Mouse (Mus musculus) forebrain, postnatal 0 days (tissue): Measurements from ENCODE around the gene Gbp8. TPM values are rescaled to one million over a fixed set of nuclear protein-coding genes. Genes with fewer than 3 reads are reported as not detected.
"Not testable (repeated sequence)": the region's sequence is repeated elsewhere in the genome, so short reads cannot be mapped to it uniquely, and the experiment has no call there.

ENCODE experiments used
- ATAC-seq: fragments of 200-750 bp; cut with Nextera tagmentation; 2 replicates; pipeline ENCODE4 v1.8.0; 2017; ENCODE audit warnings: mild to moderate bottlenecking, moderate library complexity
- DNase-seq: peaks from one replicate; pipeline ENCODE4 v3.0.0-alpha.2; 2015
- H3K27ac ChIP-seq: fragments of 300-500 bp; sonication (generic); 2 replicates; pipeline ENCODE4 v1.5.1; 2014; ENCODE audit warnings: low read depth, mild to moderate bottlenecking, antibody characterized with exemption, low read length, moderate library complexity, mixed read lengths
- H3K27me3 ChIP-seq: fragments of 300-500 bp; sonication (generic); 2 replicates; pipeline ENCODE4 v1.6.1; 2014; ENCODE audit warnings: mild to moderate bottlenecking, low read length, mixed read lengths; ENCODE audit not compliant: insufficient read depth
- H3K36me3 ChIP-seq: fragments of 300-500 bp; sonication (generic); 2 replicates; pipeline ENCODE4 v1.6.1; 2014; ENCODE audit warnings: mild to moderate bottlenecking, moderate library complexity; ENCODE audit not compliant: insufficient read depth
- H3K4me1 ChIP-seq: fragments of 300-500 bp; sonication (generic); 2 replicates; pipeline ENCODE4 v1.6.1; 2014; ENCODE audit warnings: antibody characterized with exemption; ENCODE audit not compliant: insufficient read depth
- H3K4me2 ChIP-seq: fragments of 300-500 bp; sonication (generic); 2 replicates; pipeline ENCODE4 v1.6.1; 2014; ENCODE audit warnings: low read depth, mild to moderate bottlenecking, moderate library complexity
- H3K4me3 ChIP-seq: fragments of 300-500 bp; sonication (generic); 2 replicates; pipeline ENCODE4 v1.5.1; 2014; ENCODE audit warnings: low read depth, low read length, mixed read lengths
- H3K9ac ChIP-seq: fragments of 300-500 bp; sonication (generic); 2 replicates; pipeline ENCODE4 v1.6.1; 2014; ENCODE audit warnings: mild to moderate bottlenecking
- H3K9me3 ChIP-seq: fragments of 300-500 bp; sonication (generic); 2 replicates; pipeline ENCODE4 v1.6.1; 2016; ENCODE audit warnings: low read length
- CTCF ChIP-seq: sonication (generic); IDR thresholded peaks from 2 replicates; pipeline ENCODE4 v1.5.1; 2016; ENCODE audit warnings: antibody characterized with exemption, control low read depth, low read depth
- WGBS: fragments of 180-500 bp; shearing (Covaris S2); extraction: QIAGEN DNeasy Blood & Tissue Kit; methylation state at CpG from one replicate; pipeline ENCODE4 v1.1.7; 2014; 5-methylcytosine and 5-hydroxymethylcytosine counted together
- polyA plus RNA-seq: library from polyadenylated mRNA; unstranded; fragments of >200 nt; fragmentation: Nextera tagmentation; extraction: Ambion mirVana; gene quantifications from 2 replicates; pipeline ENCODE4 v1.2.1, GENCODE M21; 2015
- total RNA-seq: library from RNA; depleted of rRNA; stranded (reverse); fragments of >200 nt; gene quantifications from 2 replicates; pipeline ENCODE4 v1.2.3, GENCODE M21; 2014

The Gbp8 gene
- total and polyA plus RNA-seq, 2 experiments from 2014 or later = 0.22 TPM; not detected in 1

- TF ChIP-seq CTCF = no peak
- Histone ChIP-seq H3K27me3 (no peaks in the 10 kb centered on the region), H3K4me3 (no peak overlapping the region), H3K36me3 (no peaks in the 10 kb centered on the region), H3K4me1 (no peaks in the 10 kb centered on the region), H3K27ac (no peak overlapping the region), H3K4me2 (no peak overlapping the region), H3K9ac (no peak overlapping the region), H3K9me3 (0 out of 2 replicates have a peak, but pooled peaks cover 5% of the 10 kb centered on the region)
- no peak for DNase-seq
- no peak for ATAC-seq
These were observed 57.4 kb downstream of the Gbp8 start for GRCm38 (mm10) chr5:105081900-105082299.

GRCm38 (mm10) chr5:105068356-105068755 is 71.0 kb downstream of the Gbp8 start:
- ATAC-seq, H3K27me3 ChIP-seq, H3K4me2 ChIP-seq, H3K9me3 ChIP-seq, H3K36me3 ChIP-seq, DNase-seq, H3K4me1 ChIP-seq, H3K9ac ChIP-seq, H3K4me3 ChIP-seq, H3K27ac ChIP-seq: not testable (repeated sequence)

- H3K9ac ChIP-seq, H3K27me3 ChIP-seq, H3K9me3 ChIP-seq, DNase-seq, H3K4me3 ChIP-seq, H3K4me2 ChIP-seq, H3K36me3 ChIP-seq, ATAC-seq, H3K27ac ChIP-seq, H3K4me1 ChIP-seq: not testable (repeated sequence)
- WGBS = 70% methylated on average over 2 of the region's 2 CpGs
These were observed 74.9 kb downstream of the Gbp8 start for GRCm38 (mm10) chr5:105064443-105064842.

DNA sequence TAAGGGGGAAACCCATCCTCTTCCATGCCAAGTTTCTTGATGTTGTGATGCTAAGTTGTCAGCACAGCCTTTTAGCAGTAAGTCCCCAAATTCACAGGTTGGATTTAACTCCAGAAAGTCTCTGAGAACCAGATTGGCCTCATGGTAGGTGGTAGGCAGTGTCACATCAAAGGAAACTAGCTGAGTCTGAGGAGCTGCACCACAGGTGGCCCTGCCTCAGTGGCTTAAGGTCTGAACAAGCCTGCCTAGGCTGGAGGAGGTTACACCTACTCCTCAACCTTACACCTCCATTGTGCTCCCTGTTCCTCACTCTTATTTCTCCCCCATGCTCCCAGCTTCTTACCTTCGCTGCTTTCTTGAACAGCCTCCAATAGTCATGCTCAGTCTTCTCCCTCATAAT is 76.0 kb downstream of the Gbp8 start:
- no peaks in the 10 kb centered on the region for H3K4me1 ChIP-seq
- H3K9ac ChIP-seq = no peak overlapping the region
- 78% methylated on average over 1 of the region's 1 CpGs for WGBS
- no peak overlapping the region for H3K4me3 ChIP-seq
- DNase-seq = no peak
- H3K4me2 ChIP-seq = no peak overlapping the region
- ATAC-seq = no peak
- no peaks in the 10 kb centered on the region for H3K27me3 ChIP-seq
- no peak overlapping the region for H3K27ac ChIP-seq
- TF ChIP-seq CTCF = no peak
- H3K9me3 ChIP-seq = no peaks in the 10 kb centered on the region
- H3K36me3 ChIP-seq = no peaks in the 10 kb centered on the region

- not testable (repeated sequence) for H3K27ac ChIP-seq, DNase-seq, H3K27me3 ChIP-seq, ATAC-seq, H3K9ac ChIP-seq, H3K4me2 ChIP-seq, H3K4me1 ChIP-seq, H3K4me3 ChIP-seq, H3K9me3 ChIP-seq, H3K36me3 ChIP-seq
- WGBS = 80% methylated on average over 2 of the region's 2 CpGs
These were observed 76.9 kb downstream of the Gbp8 start for GRCm38 (mm10) chr5:105062403-105062802.

DNA sequence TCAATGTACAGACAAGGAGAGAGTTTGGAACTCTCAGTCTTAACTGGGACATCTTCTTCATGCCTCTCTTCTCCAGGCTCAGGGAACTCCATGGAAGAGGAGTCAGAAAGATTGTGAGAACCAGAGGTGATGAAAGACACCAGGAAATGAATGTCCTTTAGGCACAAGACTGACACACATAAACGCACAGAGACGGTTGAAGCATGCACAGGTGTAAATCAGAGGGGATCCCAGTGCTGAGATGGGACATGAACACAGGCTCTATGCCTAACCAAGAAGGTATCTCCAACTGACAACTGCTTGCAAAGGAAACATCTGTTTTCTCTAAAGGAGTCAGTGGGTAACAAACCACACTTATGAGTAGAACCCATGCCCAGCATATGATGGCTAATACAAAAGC is 79.1 kb downstream of the Gbp8 start:
- H3K36me3 ChIP-seq = no peaks in the 10 kb centered on the region
- H3K27ac ChIP-seq = no peak overlapping the region
- TF ChIP-seq CTCF = no peak
- 100% methylated on average over 2 of the region's 2 CpGs for WGBS
- no peak overlapping the region for H3K4me3 ChIP-seq
- DNase-seq (no peak), ATAC-seq (no peak)
- no peak overlapping the region for H3K9ac ChIP-seq
- no peaks in the 10 kb centered on the region for H3K4me1 ChIP-seq
- H3K9me3 ChIP-seq = no peaks in the 10 kb centered on the region
- H3K4me2 ChIP-seq = no peak overlapping the region
- no peaks in the 10 kb centered on the region for H3K27me3 ChIP-seq

DNA sequence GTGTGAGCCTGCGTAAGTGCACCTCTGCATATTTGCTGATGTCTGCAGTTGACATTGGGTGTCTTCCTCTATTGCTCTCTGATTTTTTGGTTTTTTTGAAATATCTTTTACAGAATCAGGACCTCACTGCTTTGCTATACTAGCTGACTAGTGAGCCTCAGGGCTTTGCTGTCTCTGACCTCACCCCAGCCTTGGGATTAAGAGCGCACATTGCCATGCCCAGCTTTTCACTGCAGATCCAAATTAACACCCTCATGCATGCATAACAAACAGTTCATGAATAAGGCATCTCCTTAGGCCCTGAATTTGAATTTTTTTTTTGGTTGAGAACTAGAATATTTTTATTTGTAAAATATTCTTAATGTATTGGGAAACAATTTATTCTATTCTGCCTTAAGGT is 84.1 kb downstream of the Gbp8 start:
- Histone ChIP-seq H3K9me3 (no peaks in the 10 kb centered on the region), H3K27ac (no peak overlapping the region), H3K27me3 (no peaks in the 10 kb centered on the region), H3K36me3 (no peaks in the 10 kb centered on the region), H3K9ac (no peak overlapping the region), H3K4me2 (no peak overlapping the region), H3K4me3 (no peak overlapping the region), H3K4me1 (no peaks in the 10 kb centered on the region)
- no peak for DNase-seq
- 65% methylated on average over 2 of the region's 2 CpGs for WGBS
- ATAC-seq = no peak
- no peak for TF ChIP-seq CTCF

DNA sequence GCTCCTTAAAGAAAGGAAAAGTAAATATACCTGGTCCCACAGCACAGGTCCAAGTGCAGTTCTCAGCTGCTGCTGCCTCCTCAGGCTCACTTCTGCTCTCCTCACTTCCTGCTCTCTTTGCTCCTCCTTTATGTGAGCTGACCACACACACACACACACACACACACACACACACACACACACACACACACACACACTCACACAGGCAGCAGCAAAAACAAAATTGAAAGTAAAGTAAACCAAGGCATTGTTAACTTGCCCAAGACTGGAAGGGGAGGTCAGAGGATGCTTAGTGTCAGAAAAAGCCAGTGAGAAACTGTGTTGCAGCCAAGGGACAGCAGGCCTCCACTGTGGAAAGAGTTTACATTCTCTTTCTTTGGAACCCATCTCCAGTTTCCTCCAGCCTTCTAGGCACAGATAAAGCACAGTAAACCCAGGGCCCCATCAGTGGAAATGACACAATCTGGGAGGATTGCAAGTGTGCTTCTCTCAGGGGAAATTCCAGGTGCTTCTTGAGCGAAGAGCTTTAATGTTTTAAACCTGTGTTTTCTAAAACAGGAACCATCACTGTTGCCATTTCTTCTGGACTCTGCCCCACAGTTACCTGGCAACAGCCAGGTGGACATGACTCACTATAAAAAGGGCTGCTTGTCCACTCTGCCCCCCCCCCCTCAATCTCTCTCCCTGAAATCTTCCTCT is 85.7 kb downstream of the Gbp8 start:
- not testable (repeated sequence) for H3K27me3 ChIP-seq, H3K27ac ChIP-seq, H3K9ac ChIP-seq, H3K4me1 ChIP-seq, H3K4me3 ChIP-seq, ATAC-seq, H3K4me2 ChIP-seq, H3K36me3 ChIP-seq, H3K9me3 ChIP-seq, DNase-seq
- 87% methylated on average over 1 of the region's 1 CpGs for WGBS
